Mouse (Mus musculus) ES-E14 (cell line): Measurements from ENCODE around the gene 1810046K07Rik.

Experiments
- CHD2 ChIP-seq: IDR thresholded peaks from 2 replicates; pipeline ENCODE4 v1.6.1; 2014; ENCODE audit warnings: mild to moderate bottlenecking, low read depth, low read length, inconsistent platforms
- HCFC1 ChIP-seq: IDR thresholded peaks from 2 replicates; pipeline ENCODE4 v1.6.1; 2012; ENCODE audit warnings: low read length, inconsistent platforms, borderline replicate concordance; ENCODE audit not compliant: insufficient read depth
- MAFK ChIP-seq: IDR thresholded peaks from 2 replicates; pipeline ENCODE4 v1.6.1; 2014; ENCODE audit warnings: mild to moderate bottlenecking, low read depth, low read length, inconsistent platforms; ENCODE audit not compliant: insufficient read depth
- ZC3H11A ChIP-seq: IDR thresholded peaks from 2 replicates; pipeline ENCODE4 v1.6.1; 2012; ENCODE audit warnings: low read depth, mild to moderate bottlenecking, inconsistent platforms, low read length, borderline replicate concordance

GRCm38 (mm10) chr9:51349422-51349821, 20.7 kb upstream of the 1810046K07Rik start:
- TF ChIP-seq CHD2, result no peak
- TF ChIP-seq ZC3H11A, result no peak
- TF ChIP-seq HCFC1, result no peak
- no peak for TF ChIP-seq MAFK
